Mouse (Mus musculus): Measurements from ENCODE around the gene Dnajc22.

DNA sequence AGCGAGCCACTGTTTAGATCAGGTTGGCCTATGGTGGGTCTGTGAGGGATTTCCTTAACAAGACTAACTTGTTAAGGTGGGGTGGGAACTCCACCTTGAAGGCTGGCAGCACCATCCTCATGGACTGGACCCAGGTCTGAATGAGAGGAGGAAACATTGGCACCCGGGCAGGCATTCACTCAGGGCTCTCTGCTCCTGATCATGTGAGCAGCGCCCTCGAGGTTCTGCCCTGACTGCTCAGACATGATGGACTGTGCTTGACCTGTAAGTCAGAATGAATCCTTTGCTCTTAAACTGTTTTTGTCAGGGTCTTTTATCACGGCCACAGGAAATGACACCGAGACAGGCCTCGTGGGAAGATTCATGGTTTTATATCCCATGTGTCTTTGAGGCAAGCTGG, 12.3 kb downstream of the Dnajc22 start:
- TF ChIP-seq CTCF (IDR thresholded peaks at IDR 0.05; ENCODE audit: insufficient read depth, low read depth, low read length) (no peak), POLR2A (IDR thresholded peaks at IDR 0.05; ENCODE audit: insufficient read depth, low read depth, low read length) (no peak)

All from olfactory bulb, adult 2 months (tissue).